9 mouse cellular contexts compared by ENCODE assay signal in genomic region chr11:77896820-77897805, GRCm38 (mm10). TPM values are rescaled to one million over a fixed set of nuclear protein-coding genes. Genes with fewer than 3 reads are reported as not detected.
A peak's percentile ranks its signal among the peaks of the same experiment; 100 is the strongest.
DNase-seq lines count a peak whose midpoint lies in the region; ATAC-seq and TF ChIP-seq lines count a peak whose summit lies in the region.
"Had no signal": no experiment of that assay in that cellular context is flagged by ENCODE, and none has a peak within 500 bp of the region (broad histone marks: within the 10 kb centered on the region; RNA-seq: fewer than 3 reads in every experiment).

No protein-coding gene starts in this region.

- DNase-seq in heart, adult 2 months: no peak
- DNase-seq in cerebellum, adult 8-10 months: peak; percentile 58
- peak; percentile 83 for DNase-seq in midbrain, embryonic 14.5 days
- DNase-seq in left cerebral cortex, adult 9 months (ENCODE audit: low spot score in 2 of 2): no peak
- DNase-seq in thymus, postnatal 0 days (ENCODE audit: low spot score): no peak
- no peak for DNase-seq in urinary bladder, adult 2 months (ENCODE audit: low spot score)

- no peaks in the 10 kb centered on the region for H3K79me2 ChIP-seq in heart, adult 2 months (replicated peaks; ENCODE audit: control insufficient read depth, insufficient read depth, low read length)

- H3K4me2 ChIP-seq in heart, embryonic 15.5 days: peak overlapping the region; percentile 43
- H3K4me2 ChIP-seq in forebrain, embryonic 16.5 days (ENCODE audit: low read length): peak overlapping the region; percentile 47
- peak overlapping the region; percentile 43 for H3K4me2 ChIP-seq in midbrain, embryonic 14.5 days (ENCODE audit: low read length)

- TF ChIP-seq EP300 in heart, adult 2 months (IDR thresholded peaks at IDR 0.05; ENCODE audit: insufficient read depth, low read depth, low read length): no peak

- intact Hi-C loops in heart, adult 2 months (cut with DNase I): no loop called here

- TF ChIP-seq POLR2A in heart, adult 2 months (IDR thresholded peaks at IDR 0.05; ENCODE audit: insufficient read depth, low read depth, low read length): no peak

- 0 out of 2 replicates have a peak, but pooled peaks cover 4% of the 10 kb centered on the region for H3K27me3 ChIP-seq in heart, embryonic 15.5 days
- no peaks in the 10 kb centered on the region for H3K27me3 ChIP-seq in heart, adult 2 months (ENCODE audit: control insufficient read depth, insufficient read depth, low read length)
- H3K27me3 ChIP-seq in forebrain, embryonic 16.5 days (replicated peaks; ENCODE audit: control insufficient read depth, insufficient read depth, low read length): no peaks in the 10 kb centered on the region
- no peaks in the 10 kb centered on the region for H3K27me3 ChIP-seq in midbrain, embryonic 14.5 days (ENCODE audit: control insufficient read depth, insufficient read depth, low read length)

- no peak for TF ChIP-seq CTCF in heart, adult 2 months (IDR thresholded peaks at IDR 0.05)

- H3K9me3 ChIP-seq in heart, embryonic 15.5 days (replicated peaks): no peaks in the 10 kb centered on the region
- no peaks in the 10 kb centered on the region for H3K9me3 ChIP-seq in forebrain, embryonic 16.5 days (ENCODE audit: control insufficient read depth, low read length)
- H3K9me3 ChIP-seq in midbrain, embryonic 14.5 days (ENCODE audit: control insufficient read depth, low read length): no peaks in the 10 kb centered on the region

- H3K9ac ChIP-seq in heart, embryonic 15.5 days: no peak overlapping the region; the same call in 1 of the 2 replicates
- no peak overlapping the region for H3K9ac ChIP-seq in heart, adult 2 months (ENCODE audit: low read depth, low read length)
- H3K9ac ChIP-seq in forebrain, embryonic 16.5 days (replicated peaks; ENCODE audit: low read depth, low read length): peak overlapping the region; percentile 48
- peak overlapping the region; percentile 45 for H3K9ac ChIP-seq in midbrain, embryonic 14.5 days (replicated peaks; ENCODE audit: low read length)

- H3K4me1 ChIP-seq in heart, embryonic 15.5 days (replicated peaks): peaks cover 28% of the 10 kb centered on the region
- H3K4me1 ChIP-seq in heart, adult 2 months (ENCODE audit: control insufficient read depth, insufficient read depth, low read length): peaks cover 5% of the 10 kb centered on the region
- H3K4me1 ChIP-seq in forebrain, embryonic 16.5 days (replicated peaks; ENCODE audit: control insufficient read depth, insufficient read depth, low read length): peaks cover 80% of the 10 kb centered on the region
- peaks cover 83% of the 10 kb centered on the region for H3K4me1 ChIP-seq in midbrain, embryonic 14.5 days (ENCODE audit: control insufficient read depth, insufficient read depth, low read length)

- peak overlapping the region; percentile 19; the same call in 1 of the 2 replicates for H3K4me3 ChIP-seq in heart, embryonic 15.5 days
- no peak overlapping the region for H3K4me3 ChIP-seq in heart, adult 2 months
- peak overlapping the region; percentile 18 for H3K4me3 ChIP-seq in forebrain, embryonic 16.5 days (replicated peaks; ENCODE audit: low read length)
- peak overlapping the region; percentile 9; the same call in 1 of the 2 replicates for H3K4me3 ChIP-seq in midbrain, embryonic 14.5 days (replicated peaks; ENCODE audit: low read depth, low read length)

- WGBS in heart, embryonic 15.5 days: 23% methylated on average over 23 of the region's 23 CpGs
- 21% methylated on average over 23 of the region's 23 CpGs for WGBS in heart, adult 2 months
- 5% methylated on average over 23 of the region's 23 CpGs for WGBS in forebrain, embryonic 16.5 days
- 3% methylated on average over 23 of the region's 23 CpGs for WGBS in midbrain, embryonic 14.5 days

- H3K27ac ChIP-seq in heart, embryonic 15.5 days: no peak overlapping the region
- H3K27ac ChIP-seq in heart, adult 2 months: no peak overlapping the region
- peak overlapping the region; percentile 93 for H3K27ac ChIP-seq in forebrain, embryonic 16.5 days (ENCODE audit: low read length)
- H3K27ac ChIP-seq in midbrain, embryonic 14.5 days (replicated peaks; ENCODE audit: low read depth, low read length): peak overlapping the region; percentile 87

- no peak for ATAC-seq in heart, embryonic 15.5 days (replicated peaks; ENCODE audit: insufficient number of reproducible peaks, insufficient read depth, low FRiP score, low read depth)
- ATAC-seq in forebrain, embryonic 16.5 days: no peak
- ATAC-seq in midbrain, embryonic 14.5 days (ENCODE audit: low FRiP score, low TSS enrichment): peak; percentile 24; the same call in 1 of the 2 replicates
- ATAC-seq: Patski had no signal

- H3K36me3 ChIP-seq in heart, embryonic 15.5 days: no peaks in the 10 kb centered on the region
- H3K36me3 ChIP-seq in heart, adult 2 months (ENCODE audit: control insufficient read depth, insufficient read depth, low read length): no peaks in the 10 kb centered on the region
- no peaks in the 10 kb centered on the region for H3K36me3 ChIP-seq in forebrain, embryonic 16.5 days (ENCODE audit: control insufficient read depth, insufficient read depth)
- H3K36me3 ChIP-seq in midbrain, embryonic 14.5 days (ENCODE audit: control insufficient read depth, insufficient read depth, low read length): no peaks in the 10 kb centered on the region

RNA-seq across cellular contexts. Expression of gene Pipox, which starts 3.2 kb away (rescaled TPM):
- 3.0 and 3.3 TPM in 2 replicates for polyA plus RNA-seq in heart, embryonic 15.5 days (2015; fragmentation: Nextera tagmentation; extraction: Ambion mirVana)
- under 1 TPM; 0.52 to 0.77 TPM for total RNA-seq in heart, adult 2 months (2021)
- polyA plus RNA-seq in heart, adult 2 months (2012; rRNA removed): 0.47 and 0.82 TPM in 2 replicates
- polyA plus RNA-seq in forebrain, embryonic 16.5 days (2015; fragmentation: Nextera tagmentation; extraction: Ambion mirVana): 8.6 and 12.6 TPM in 2 replicates
- polyA plus RNA-seq in midbrain, embryonic 14.5 days (2014; fragmentation: Nextera tagmentation; extraction: Ambion mirVana): 4.0 and 4.2 TPM in 2 replicates
- 2.8 TPM in 2 replicates for polyA plus RNA-seq in thymus, postnatal 0 days (2015; fragmentation: Nextera tagmentation; extraction: Ambion mirVana)
- polyA plus RNA-seq in urinary bladder, adult 2 months (2012; rRNA removed): 0.37 and 0.66 TPM in 2 replicates

RNA-seq across cellular contexts. Expression of gene Sez6, which starts 33.5 kb away (rescaled TPM):
- polyA plus RNA-seq in heart, embryonic 15.5 days (2015; fragmentation: Nextera tagmentation; extraction: Ambion mirVana): 0.05 and 0.15 TPM in 2 replicates
- total RNA-seq in heart, adult 2 months (2021): under 1 TPM; 0.68 to 0.80 TPM
- polyA plus RNA-seq in heart, adult 2 months (2012; rRNA removed): 0.59 and 0.70 TPM in 2 replicates
- polyA plus RNA-seq in forebrain, embryonic 16.5 days (2015; fragmentation: Nextera tagmentation; extraction: Ambion mirVana): 257 and 284 TPM in 2 replicates
- polyA plus RNA-seq in midbrain, embryonic 14.5 days (2014; fragmentation: Nextera tagmentation; extraction: Ambion mirVana): 121 and 124 TPM in 2 replicates
- 0.26 TPM in 2 replicates for polyA plus RNA-seq in thymus, postnatal 0 days (2015; fragmentation: Nextera tagmentation; extraction: Ambion mirVana)
- 0.09 and 0.21 TPM in 2 replicates for polyA plus RNA-seq in urinary bladder, adult 2 months (2012; rRNA removed)
- polyA plus RNA-seq: Patski had no signal

Comparison
In these comparisons a context has a peak if more than half of its experiments do, and no peak if none do; other contexts are left out.
1. H3K27ac ChIP-seq: peak in forebrain, embryonic 16.5 days (single experiment) and midbrain, embryonic 14.5 days (single experiment); none in heart, embryonic 15.5 days (single experiment) and heart, adult 2 months (single experiment).
2. H3K9ac ChIP-seq: peak in forebrain, embryonic 16.5 days (single experiment) and midbrain, embryonic 14.5 days (single experiment); none in heart, embryonic 15.5 days (single experiment) and heart, adult 2 months (single experiment).
3. DNase-seq: peak in cerebellum, adult 8-10 months (single experiment) and midbrain, embryonic 14.5 days (single experiment); none in heart, adult 2 months (0 of 2), left cerebral cortex, adult 9 months (0 of 2), thymus, postnatal 0 days (single experiment) and urinary bladder, adult 2 months (single experiment).
4. RNA of gene Sez6, which starts 33.5 kb away (polyA plus RNA-seq): 257 to 284 TPM in forebrain, embryonic 16.5 days and 121 to 124 TPM in midbrain, embryonic 14.5 days; 0.59 to 0.70 TPM in heart, adult 2 months, 0.26 TPM in thymus, postnatal 0 days, 0.09 to 0.21 TPM in urinary bladder, adult 2 months and 0.05 to 0.15 TPM in heart, embryonic 15.5 days; every median in the first group is over 10 times any median in the second.
5. Peak in every context shown above with its lines, with median percentiles within 50 percentile points of each other: H3K4me2 ChIP-seq.